8 mouse cellular contexts compared by ENCODE assay signal in the genomic region with DNA sequence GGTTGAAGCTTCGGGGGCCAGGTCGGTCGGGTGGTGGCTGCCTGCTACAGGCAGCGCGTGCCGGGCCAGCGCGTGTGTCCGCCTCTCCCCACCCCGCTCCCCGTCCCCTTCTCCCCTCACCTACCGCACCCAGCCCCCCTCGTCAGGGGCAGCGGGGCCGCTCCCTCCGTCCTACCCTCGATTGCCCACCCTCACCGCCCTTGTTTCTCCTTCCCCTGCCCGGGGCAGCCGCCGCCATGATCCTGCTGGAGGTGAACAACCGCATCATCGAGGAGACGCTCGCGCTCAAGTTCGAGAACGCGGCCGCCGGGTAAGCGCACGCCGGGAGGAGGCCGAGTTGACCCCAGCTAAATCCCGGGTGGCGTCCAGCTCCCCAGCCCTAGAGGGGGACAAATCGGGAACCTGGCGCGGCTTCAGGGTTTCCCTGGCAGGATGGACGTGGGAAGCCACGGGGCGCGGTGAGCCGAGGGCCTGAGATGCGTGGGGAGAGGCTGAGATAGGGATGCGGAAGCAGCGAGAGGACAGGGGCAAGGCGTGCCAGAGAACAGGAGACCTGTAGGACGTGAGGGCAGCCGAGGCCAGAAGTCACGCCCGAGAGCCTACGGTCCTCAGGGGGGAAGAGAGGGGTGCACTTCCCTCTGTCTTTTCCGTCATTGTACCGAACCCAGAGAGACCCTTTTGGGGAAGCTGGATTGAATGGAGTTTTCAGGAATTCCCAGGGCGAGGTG. TPM values are rescaled to one million over a fixed set of nuclear protein-coding genes. Genes with fewer than 3 reads are reported as not detected.
DNase-seq lines count a peak whose midpoint lies in the region; ATAC-seq and TF ChIP-seq lines count a peak whose summit lies in the region.

No protein-coding gene starts in this region.

- no peak for TF ChIP-seq CTCF in testis, adult 2 months (IDR thresholded peaks at IDR 0.05; ENCODE audit: control insufficient read depth, insufficient read depth, insufficient replicate concordance, low read depth, low read length)
- TF ChIP-seq CTCF in kidney, adult 2 months (conservative IDR thresholded peaks at IDR 0.05; ENCODE audit: insufficient read depth, insufficient read length, low read depth, low read length): no peak

- H3K4me2 ChIP-seq in lung, embryonic 15.5 days: peak overlapping the region; percentile 88
- H3K4me2 ChIP-seq in neural tube, embryonic 14.5 days (ENCODE audit: low read depth, low read length): peak overlapping the region; percentile 69

- WGBS in kidney, adult 2 months: under 1% methylated on average over 57 of the region's 57 CpGs
- WGBS in lung, embryonic 15.5 days: under 1% methylated on average over 56 of the region's 57 CpGs
- under 1% methylated on average over 34 of the region's 57 CpGs for WGBS in neural tube, embryonic 14.5 days

- H3K4me3 ChIP-seq in testis, adult 2 months (ENCODE audit: control insufficient read depth, low read depth, low read length): peak overlapping the region; percentile 99
- peak overlapping the region; percentile 83 for H3K4me3 ChIP-seq in kidney, adult 2 months (ENCODE audit: insufficient read depth, low read depth, low read length)
- peak overlapping the region; percentile 99 for H3K4me3 ChIP-seq in lung, embryonic 15.5 days
- peak overlapping the region; percentile 60 for H3K4me3 ChIP-seq in neural tube, embryonic 14.5 days (ENCODE audit: low read depth, low read length)

- no peak for DNase-seq in testis, postnatal 10 days (ENCODE audit: low spot score)
- DNase-seq in embryo, embryonic 11 days: peak; percentile 63
- DNase-seq in heart, adult 8-10 months (ENCODE audit: low spot score): peak; percentile 53
- DNase-seq in kidney, adult 2 months: peak; percentile 53
- no peak for DNase-seq in Muller cell, postnatal 12 days (ENCODE audit: inconsistent ontology term)

- H3K36me3 ChIP-seq in testis, adult 2 months (ENCODE audit: control insufficient read depth, insufficient read depth, low read length): no peaks in the 10 kb centered on the region
- no peaks in the 10 kb centered on the region for H3K36me3 ChIP-seq in kidney, adult 2 months (ENCODE audit: control insufficient read depth, insufficient read depth, low read length)
- H3K36me3 ChIP-seq in lung, embryonic 15.5 days: no peaks in the 10 kb centered on the region
- no peaks in the 10 kb centered on the region for H3K36me3 ChIP-seq in neural tube, embryonic 14.5 days (ENCODE audit: control insufficient read depth, insufficient read depth, low read length)

- ATAC-seq in lung, embryonic 15.5 days (ENCODE audit: borderline replicate concordance, extremely low read depth, low FRiP score, low TSS enrichment): peak; percentile 29
- ATAC-seq in neural tube, embryonic 14.5 days (ENCODE audit: low read depth): peak; percentile 78

- no peaks in the 10 kb centered on the region for H3K27me3 ChIP-seq in testis, adult 2 months (ENCODE audit: control insufficient read depth, insufficient read depth, low read length)
- no peaks in the 10 kb centered on the region for H3K27me3 ChIP-seq in kidney, adult 2 months (replicated peaks; ENCODE audit: control insufficient read depth, insufficient read depth, low read length)
- H3K27me3 ChIP-seq in lung, embryonic 15.5 days: no peaks in the 10 kb centered on the region
- H3K27me3 ChIP-seq in neural tube, embryonic 14.5 days (ENCODE audit: control insufficient read depth, insufficient read depth, low read length): no peaks in the 10 kb centered on the region

- peaks cover 12% of the 10 kb centered on the region for H3K4me1 ChIP-seq in testis, adult 2 months (ENCODE audit: control insufficient read depth, insufficient read depth, low read length)
- peaks cover 8% of the 10 kb centered on the region; the same call in 1 of the 2 replicates for H3K4me1 ChIP-seq in kidney, adult 2 months (ENCODE audit: control insufficient read depth, insufficient read depth, low read length)
- H3K4me1 ChIP-seq in lung, embryonic 15.5 days: peaks cover 41% of the 10 kb centered on the region
- peaks cover 20% of the 10 kb centered on the region for H3K4me1 ChIP-seq in neural tube, embryonic 14.5 days (ENCODE audit: control insufficient read depth, insufficient read depth, low read length)

- no peak for TF ChIP-seq POLR2A in testis, adult 2 months (IDR thresholded peaks at IDR 0.05; ENCODE audit: control insufficient read depth, low read depth, low read length)
- no peak for TF ChIP-seq POLR2A in kidney, adult 2 months (IDR thresholded peaks at IDR 0.05; ENCODE audit: low read depth, low read length)

- no peaks in the 10 kb centered on the region for H3K9me3 ChIP-seq in lung, embryonic 15.5 days
- H3K9me3 ChIP-seq in neural tube, embryonic 14.5 days (ENCODE audit: control insufficient read depth, low read length): no peaks in the 10 kb centered on the region

- H3K27ac ChIP-seq in testis, adult 2 months (ENCODE audit: control insufficient read depth, insufficient read depth, low read depth, low read length): peak overlapping the region; percentile 86
- peak overlapping the region; percentile 79 for H3K27ac ChIP-seq in kidney, adult 2 months (ENCODE audit: insufficient read depth, low read depth, low read length)
- peak overlapping the region; percentile 88 for H3K27ac ChIP-seq in lung, embryonic 15.5 days
- H3K27ac ChIP-seq in neural tube, embryonic 14.5 days (ENCODE audit: low read depth, low read length): peak overlapping the region; percentile 80

- H3K9ac ChIP-seq in lung, embryonic 15.5 days: peak overlapping the region; percentile 91
- peak overlapping the region; percentile 74 for H3K9ac ChIP-seq in neural tube, embryonic 14.5 days (replicated peaks; ENCODE audit: low read depth, low read length)

RNA-seq across cellular contexts. Expression of gene Arpc2, which starts 0.9 kb away (rescaled TPM):
- polyA plus RNA-seq in testis, adult 2 months (2012; rRNA removed): 98.3 and 107 TPM in 2 replicates
- total RNA-seq in heart, adult 8-10 months (2022): 100 to 1,000 TPM; 111 to 149 (median 137) TPM
- 124 TPM in 2 replicates for polyA plus RNA-seq in kidney, adult 2 months (2012; rRNA removed)
- polyA plus RNA-seq in lung, embryonic 15.5 days (2015; fragmentation: Nextera tagmentation; extraction: Ambion mirVana): 429 and 448 TPM in 2 replicates
- 294 and 316 TPM in 2 replicates for polyA plus RNA-seq in neural tube, embryonic 14.5 days (2014; fragmentation: Nextera tagmentation; extraction: Ambion mirVana)

RNA-seq across cellular contexts. Expression of gene Gpbar1, which starts 41.6 kb away (rescaled TPM):
- polyA plus RNA-seq in testis, adult 2 months (2012; rRNA removed): 0.10 and 0.16 TPM in 2 replicates
- total RNA-seq in heart, adult 8-10 months (2022): not detected
- 0.20 and 0.48 TPM in 2 replicates for polyA plus RNA-seq in kidney, adult 2 months (2012; rRNA removed)
- 0.19 TPM in 1 of 2 replicates, not detected in the other for polyA plus RNA-seq in lung, embryonic 15.5 days (2015; fragmentation: Nextera tagmentation; extraction: Ambion mirVana)
- not detected in 2 replicates for polyA plus RNA-seq in neural tube, embryonic 14.5 days (2014; fragmentation: Nextera tagmentation; extraction: Ambion mirVana)

RNA-seq across cellular contexts. Expression of gene Cxcr1, which starts 42.3 kb away (rescaled TPM):
- not detected in 2 replicates for polyA plus RNA-seq in testis, adult 2 months (2012; rRNA removed)
- total RNA-seq in heart, adult 8-10 months (2022): not detected
- polyA plus RNA-seq in kidney, adult 2 months (2012; rRNA removed): not detected in 2 replicates
- polyA plus RNA-seq in lung, embryonic 15.5 days (2015; fragmentation: Nextera tagmentation; extraction: Ambion mirVana): not detected in 2 replicates
- polyA plus RNA-seq in neural tube, embryonic 14.5 days (2014; fragmentation: Nextera tagmentation; extraction: Ambion mirVana): not detected in 2 replicates

RNA-seq across cellular contexts. Expression of gene Aamp, which starts 47.8 kb away (rescaled TPM):
- polyA plus RNA-seq in testis, adult 2 months (2012; rRNA removed): 1,529 and 1,552 TPM in 2 replicates
- total RNA-seq in heart, adult 8-10 months (2022): 100 to 1,000 TPM in 2 of 4 experiments, 10 to 100 TPM in 2; 95.4 to 107 (median 99.6) TPM
- polyA plus RNA-seq in kidney, adult 2 months (2012; rRNA removed): 212 and 217 TPM in 2 replicates
- 248 and 261 TPM in 2 replicates for polyA plus RNA-seq in lung, embryonic 15.5 days (2015; fragmentation: Nextera tagmentation; extraction: Ambion mirVana)
- 188 and 204 TPM in 2 replicates for polyA plus RNA-seq in neural tube, embryonic 14.5 days (2014; fragmentation: Nextera tagmentation; extraction: Ambion mirVana)

RNA-seq across cellular contexts. Expression of gene Pnkd, which starts 48.0 kb away (rescaled TPM):
- 118 and 119 TPM in 2 replicates for polyA plus RNA-seq in testis, adult 2 months (2012; rRNA removed)
- total RNA-seq in heart, adult 8-10 months (2022): 100 to 1,000 TPM; 125 to 142 (median 135) TPM
- polyA plus RNA-seq in kidney, adult 2 months (2012; rRNA removed): 139 and 165 TPM in 2 replicates
- 103 and 106 TPM in 2 replicates for polyA plus RNA-seq in lung, embryonic 15.5 days (2015; fragmentation: Nextera tagmentation; extraction: Ambion mirVana)
- polyA plus RNA-seq in neural tube, embryonic 14.5 days (2014; fragmentation: Nextera tagmentation; extraction: Ambion mirVana): 137 and 145 TPM in 2 replicates

Comparison
In these comparisons a context has a peak if more than half of its experiments do, and no peak if none do; other contexts are left out.
1. DNase-seq: peak in embryo, embryonic 11 days (single experiment), heart, adult 8-10 months (single experiment) and kidney, adult 2 months (single experiment); none in testis, postnatal 10 days (single experiment) and Muller cell, postnatal 12 days (single experiment).
2. Peak in every context shown above with its lines, with median percentiles within 50 percentile points of each other: H3K27ac ChIP-seq and H3K4me3 ChIP-seq.